Mouse (Mus musculus): ENCODE data around the gene A730009L09Rik.

A730009L09Rik gene

DNA sequence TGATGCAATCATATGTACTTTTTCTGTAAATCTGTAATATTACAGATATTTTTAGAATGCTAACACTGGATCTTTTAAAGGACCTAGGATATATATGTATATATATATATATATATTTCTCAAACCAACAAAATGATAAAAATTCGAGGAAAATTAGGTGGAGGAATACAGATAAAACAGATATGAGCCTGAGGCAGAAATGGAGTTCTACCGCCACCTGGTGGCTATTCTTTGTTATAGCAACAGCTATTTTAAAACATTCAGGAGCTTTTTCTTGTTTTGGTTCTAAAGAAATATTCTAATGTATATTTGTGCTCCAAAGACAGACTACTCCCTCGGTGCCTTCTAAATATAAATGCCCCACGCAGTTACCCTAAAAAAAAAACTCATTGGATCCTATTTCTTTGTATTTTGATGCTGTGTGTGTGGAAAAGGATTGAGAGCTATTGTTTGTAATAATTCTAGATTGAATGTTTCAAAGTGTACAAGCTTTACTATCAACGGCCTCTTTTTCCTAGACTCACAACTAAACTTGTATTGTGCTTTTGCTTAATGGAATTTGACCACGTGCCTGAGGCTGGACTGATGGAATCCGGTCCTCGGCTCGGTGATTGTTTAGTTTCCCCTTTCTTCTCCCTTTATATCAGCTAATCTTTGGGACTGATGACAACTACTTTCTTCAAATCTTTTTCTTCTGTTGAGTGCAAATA, 44.8 kb downstream of the A730009L09Rik start:
- DNase-seq (ENCODE audit: low read depth, low spot score), result no peak

DNA sequence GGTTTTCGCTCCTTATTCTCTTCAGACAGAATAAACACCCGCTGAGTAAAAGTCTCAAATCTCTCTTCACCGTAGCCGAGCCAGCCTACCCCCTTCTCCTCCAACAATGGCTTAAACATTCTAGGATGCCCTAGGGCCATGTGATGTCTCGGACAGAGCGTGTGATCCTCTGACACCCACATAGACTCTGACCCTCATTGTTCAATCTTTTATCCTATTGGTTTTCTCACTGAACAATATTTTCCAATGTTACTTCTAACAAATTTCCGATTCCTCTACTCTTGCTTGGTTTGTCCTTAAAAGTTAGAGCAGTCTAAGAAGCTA, 45.3 kb downstream of the A730009L09Rik start:
- no peak for DNase-seq (ENCODE audit: low read depth, low spot score)

Measured in brain, embryonic 18.5 days (tissue).